Mouse (Mus musculus) heart, postnatal 14 days (tissue): ENCODE data around the gene Zfp62. TPM values are rescaled to one million over a fixed set of nuclear protein-coding genes. Genes with fewer than 3 reads are reported as not detected.
"Not testable (repeated sequence)": the region's sequence is repeated elsewhere in the genome, so short reads cannot be mapped to it uniquely, and the experiment has no call there.

Experiments
- DNase-seq, 2 experiments: peaks; one replicate each; pipeline ENCODE4 v3.0.0; 2021 to 2022
- intact Hi-C: fragments of 180-260 bp; cut with DNase I; formaldehyde crosslinking; loops from one replicate; pipeline ENCODE4 v1.15.1; 2025
- long read RNA-seq, 2 experiments: library from polyadenylated mRNA; stranded (forward); transcript quantifications; one replicate each; pipeline ENCODE4 v2.0.0; 2021
- total RNA-seq, 2 experiments: library from RNA; stranded (reverse); gene quantifications; 2 replicates each; pipeline ENCODE4 v1.2.3; 2021

Gene Zfp62
- 10 to 100 TPM; 26.3 to 27.0 TPM for total RNA-seq
- long read RNA-seq, experiment 1, full-length matches to known transcripts: 7 of 10 reads
- long read RNA-seq, experiment 1, partial matches to known transcripts: 1 of 10 reads
- long read RNA-seq, experiment 1, other reads (novel, unspliced or antisense): 2 of 10 reads
- long read RNA-seq, experiment 2, full-length matches to known transcripts: 4 of 14 reads
- long read RNA-seq, experiment 2, partial matches to known transcripts: 2 of 14 reads
- long read RNA-seq, experiment 2, other reads (novel, unspliced or antisense): 8 of 14 reads

- intact Hi-C loops: loop anchor here (2.0 to 10.0 kb wide), 4 partner anchors 48 to 408 kb away; partner anchors contain the start of genes Irgm1 and Trim41
- peak; percentile 94 to 96 for DNase-seq
These were observed at the start of gene Zfp62 for GRCm38 (mm10) chr11:49203129-49203768. TSS of gene Zfp62 (plus strand) at chr11:49203292.

GRCm38 (mm10) chr11:49154077-49154476, 49.0 kb upstream of the Zfp62 start, which contains the start of gene Olfr1394:
TSS of gene Olfr1394 (plus strand) at chr11:49154377.
- intact Hi-C loops: no loop called here
- DNase-seq: no peak

- intact Hi-C loops: no loop called here
- DNase-seq: no peak
These were observed 46.0 kb upstream of the Zfp62 start for GRCm38 (mm10) chr11:49156821-49157814.

GRCm38 (mm10) chr11:49168839-49169611, 34.1 kb upstream of the Zfp62 start:
- intact Hi-C loops: no loop called here
- DNase-seq: no peak

GRCm38 (mm10) chr11:49170576-49170975, 32.5 kb upstream of the Zfp62 start:
- intact Hi-C loops: no loop called here
- no peak for DNase-seq

- DNase-seq: no peak
- intact Hi-C loops: no loop called here
These were observed 27.7 kb upstream of the Zfp62 start for GRCm38 (mm10) chr11:49175345-49175744.

- intact Hi-C loops, DNase-seq: not testable (repeated sequence)
These were observed 26.9 kb upstream of the Zfp62 start for GRCm38 (mm10) chr11:49176047-49176779.

GRCm38 (mm10) chr11:49183172-49183571, 19.9 kb upstream of the Zfp62 start:
- no peak for DNase-seq
- intact Hi-C loops: loop anchor here (10.0 kb wide), 1 partner anchor 352 kb away; no protein-coding TSS in a partner anchor

- DNase-seq: no peak
- intact Hi-C loops: loop anchor here (2.0 to 10.0 kb wide), 3 partner anchors 76 to 348 kb away; partner anchors contain the start of gene Irgm1
These were observed 16.6 kb upstream of the Zfp62 start for GRCm38 (mm10) chr11:49186452-49186851.

GRCm38 (mm10) chr11:49186955-49187488, 16.1 kb upstream of the Zfp62 start, which contains the start of gene Btnl9:
TSS of gene Btnl9 (minus strand) at chr11:49187159.
- no peak for DNase-seq
- intact Hi-C loops: loop anchor here (2.0 to 10.0 kb wide), 3 partner anchors 76 to 348 kb away; partner anchors contain the start of gene Irgm1

GRCm38 (mm10) chr11:49187701-49188100, 15.4 kb upstream of the Zfp62 start:
- no peak for DNase-seq
- intact Hi-C loops: loop anchor here (2.0 to 10.0 kb wide), 3 partner anchors 77 to 347 kb away; partner anchors contain the start of gene Irgm1

- intact Hi-C loops: loop anchor here (1.0 to 10.0 kb wide), 5 partner anchors 79 to 345 kb away; partner anchors contain the start of gene Irgm1
- DNase-seq: peak; percentile 67 to 81
These were observed 13.4 kb upstream of the Zfp62 start for GRCm38 (mm10) chr11:49189737-49190136.

- intact Hi-C loops: loop anchor here (5.0 kb wide), 1 partner anchor 221 kb away; no protein-coding TSS in a partner anchor
- DNase-seq: no peak
These were observed 12.0 kb upstream of the Zfp62 start for GRCm38 (mm10) chr11:49191083-49191482.

GRCm38 (mm10) chr11:49194771-49195170, 8.3 kb upstream of the Zfp62 start:
- not testable (repeated sequence) for DNase-seq
- intact Hi-C loops: loop anchor here (5.0 kb wide), 1 partner anchor 218 kb away; no protein-coding TSS in a partner anchor

GRCm38 (mm10) chr11:49195819-49196322, 7.2 kb upstream of the Zfp62 start:
- DNase-seq: peak in 1 of 2 experiments; percentile 17
- intact Hi-C loops: no loop called here

GRCm38 (mm10) chr11:49200666-49201065, 2.4 kb upstream of the Zfp62 start:
- no peak for DNase-seq
- intact Hi-C loops: loop anchor here (5.0 to 10.0 kb wide), 3 partner anchors 328 to 406 kb away; partner anchors contain the start of genes Irgm1 and Trim41

- intact Hi-C loops: loop anchor here (5.0 to 10.0 kb wide), 3 partner anchors 329 to 406 kb away; partner anchors contain the start of genes Irgm1 and Trim41
- no peak for DNase-seq
These were observed 1.9 kb upstream of the Zfp62 start for GRCm38 (mm10) chr11:49201142-49201541.

GRCm38 (mm10) chr11:49202071-49202470, 1.0 kb upstream of the Zfp62 start:
- intact Hi-C loops: loop anchor here (2.0 to 10.0 kb wide), 4 partner anchors 49 to 407 kb away; partner anchors contain the start of genes Irgm1 and Trim41
- no peak for DNase-seq
